In genomic region chr4:137739151-137739923, GRCm38 (mm10) we compare ENCODE assay signal across 9 mouse cellular contexts. TPM values are rescaled to one million over a fixed set of nuclear protein-coding genes. Genes with fewer than 3 reads are reported as not detected.
DNase-seq lines count a peak whose midpoint lies in the region; ATAC-seq and TF ChIP-seq lines count a peak whose summit lies in the region.
"Had no signal": no experiment of that assay in that cellular context is flagged by ENCODE, and none has a peak within 500 bp of the region (broad histone marks: within the 10 kb centered on the region; RNA-seq: fewer than 3 reads in every experiment).

No protein-coding gene starts in this region.

- peak; percentile 48 for ATAC-seq in lung, embryonic 14.5 days (ENCODE audit: insufficient read depth)
- peak; percentile 77 for ATAC-seq in hindbrain, embryonic 16.5 days
- peak; percentile 45 for ATAC-seq in liver, postnatal 0 days

- H3K27ac ChIP-seq in lung, embryonic 14.5 days (ENCODE audit: low read depth) = no peak overlapping the region
- no peak overlapping the region for H3K27ac ChIP-seq in hindbrain, embryonic 16.5 days (ENCODE audit: low read depth, low read length)
- H3K27ac ChIP-seq in liver, postnatal 0 days (ENCODE audit: low read depth) = no peak overlapping the region
- H3K27ac ChIP-seq: macrophage had no signal

- TF ChIP-seq EP300 in liver, postnatal 0 days (IDR thresholded peaks at IDR 0.05; ENCODE audit: low read depth) = no peak

- WGBS in lung, embryonic 14.5 days = 50% methylated on average over 9 of the region's 9 CpGs
- WGBS in hindbrain, embryonic 16.5 days = 55% methylated on average over 9 of the region's 9 CpGs
- 49% methylated on average over 9 of the region's 9 CpGs for WGBS in liver, postnatal 0 days (ENCODE audit: insufficient replicate concordance)

- no peak overlapping the region for H3K4me2 ChIP-seq in lung, embryonic 14.5 days
- peak overlapping the region; percentile 50 for H3K4me2 ChIP-seq in hindbrain, embryonic 16.5 days (ENCODE audit: low read length)
- no peak overlapping the region for H3K4me2 ChIP-seq in liver, postnatal 0 days (ENCODE audit: low read depth, low read length)

- 0 out of 2 replicates have a peak, but pooled peaks cover 5% of the 10 kb centered on the region for H3K4me1 ChIP-seq in lung, embryonic 14.5 days (ENCODE audit: insufficient read depth)
- peaks cover 10% of the 10 kb centered on the region for H3K4me1 ChIP-seq in hindbrain, embryonic 16.5 days (ENCODE audit: control insufficient read depth, insufficient read depth, low read depth, low read length)
- no peaks in the 10 kb centered on the region for H3K4me1 ChIP-seq in liver, postnatal 0 days (ENCODE audit: insufficient read depth)

- DNase-seq in lung, embryonic 14.5 days = peak; percentile 73
- DNase-seq in lung, adult 18-20 months = no peak
- peak; percentile 85 for DNase-seq in embryo, embryonic 11 days
- no peak for DNase-seq in liver, postnatal 0 days
- DNase-seq in retina, adult 2 months (ENCODE audit: low read depth, low spot score) = peak; percentile 55
- no peak for DNase-seq in layer of hippocampus, adult 8-10 months (ENCODE audit: low spot score in 2 of 2)
- DNase-seq in spleen, postnatal 14 days (ENCODE audit: low spot score in 2 of 2) = no peak

- H3K4me3 ChIP-seq in lung, embryonic 14.5 days (ENCODE audit: low read depth, low read length) = no peak overlapping the region
- no peak overlapping the region for H3K4me3 ChIP-seq in hindbrain, embryonic 16.5 days (ENCODE audit: low read length)
- no peak overlapping the region for H3K4me3 ChIP-seq in liver, postnatal 0 days (ENCODE audit: low read depth, low read length)

- H3K9me3 ChIP-seq in lung, embryonic 14.5 days (ENCODE audit: low read depth, low read length) = no peaks in the 10 kb centered on the region
- no peaks in the 10 kb centered on the region for H3K9me3 ChIP-seq in hindbrain, embryonic 16.5 days (ENCODE audit: control insufficient read depth, low read length)
- no peaks in the 10 kb centered on the region for H3K9me3 ChIP-seq in liver, postnatal 0 days (ENCODE audit: low read length)

- no peaks in the 10 kb centered on the region for H3K27me3 ChIP-seq in lung, embryonic 14.5 days (ENCODE audit: insufficient read depth, low read length)
- no peaks in the 10 kb centered on the region for H3K27me3 ChIP-seq in hindbrain, embryonic 16.5 days (replicated peaks; ENCODE audit: control insufficient read depth, insufficient read depth, low read length)
- H3K27me3 ChIP-seq in liver, postnatal 0 days (ENCODE audit: insufficient read depth, low read length) = no peaks in the 10 kb centered on the region

- TF ChIP-seq CTCF in lung, embryonic 14.5 days (IDR thresholded peaks at IDR 0.05; ENCODE audit: low read depth) = no peak
- no peak for TF ChIP-seq CTCF in liver, postnatal 0 days (IDR thresholded peaks at IDR 0.05; ENCODE audit: low read depth)

- no peaks in the 10 kb centered on the region for H3K36me3 ChIP-seq in lung, embryonic 14.5 days (ENCODE audit: insufficient read depth)
- H3K36me3 ChIP-seq in hindbrain, embryonic 16.5 days (ENCODE audit: control insufficient read depth, insufficient read depth, low read length) = no peaks in the 10 kb centered on the region
- no peaks in the 10 kb centered on the region for H3K36me3 ChIP-seq in liver, postnatal 0 days (replicated peaks; ENCODE audit: insufficient read depth, low read length)

- H3K9ac ChIP-seq in lung, embryonic 14.5 days = no peak overlapping the region
- peak overlapping the region; percentile 4; the same call in 1 of the 2 replicates for H3K9ac ChIP-seq in hindbrain, embryonic 16.5 days (ENCODE audit: low read depth, low read length)
- H3K9ac ChIP-seq in liver, postnatal 0 days (replicated peaks) = no peak overlapping the region

RNA-seq across cellular contexts. Expression of gene Alpl, which starts 56.8 kb away (rescaled TPM):
- polyA plus RNA-seq in lung, embryonic 14.5 days (2014; fragmentation: Nextera tagmentation; extraction: Ambion mirVana) = 3.5 and 4.1 TPM in 2 replicates
- 16.9 and 18.0 TPM in 2 replicates for polyA plus RNA-seq in hindbrain, embryonic 16.5 days (2015; fragmentation: Nextera tagmentation; extraction: Ambion mirVana)
- polyA plus RNA-seq in liver, postnatal 0 days (2015; fragmentation: Nextera tagmentation; extraction: Ambion mirVana) = 14.7 and 18.7 TPM in 2 replicates
- 1 to 10 TPM; 6.2 to 9.3 (median 7.1) TPM for total RNA-seq in layer of hippocampus, adult 8-10 months (2022)
- polyA plus RNA-seq: macrophage had no signal

Comparison
In these comparisons a context has a peak if more than half of its experiments do, and no peak if none do; other contexts are left out.
1. DNase-seq: peak in lung, embryonic 14.5 days (single experiment), embryo, embryonic 11 days (single experiment) and retina, adult 2 months (single experiment); none in lung, adult 18-20 months (0 of 2), liver, postnatal 0 days (single experiment), layer of hippocampus, adult 8-10 months (0 of 2) and spleen, postnatal 14 days (0 of 2).
2. Peak in every context shown above with its lines, with median percentiles within 50 percentile points of each other: ATAC-seq.